Mouse (Mus musculus) small intestine, adult 2 months (tissue): ENCODE measurements around the gene Olfr539.

Experiments
- CTCF ChIP-seq: fragments of 200-500 bp; IDR thresholded peaks from 2 replicates; pipeline ENCODE4 v1.5.1; 2012; ENCODE audit warnings: low read depth, mild to moderate bottlenecking, control low read depth, inconsistent platforms, low read length, moderate library complexity, mixed read lengths; ENCODE audit not compliant: insufficient replicate concordance, insufficient read length; ENCODE audit errors: extremely low read depth
- POLR2A ChIP-seq: fragments of 200-500 bp; IDR thresholded peaks from 2 replicates; pipeline ENCODE4 v1.6.1; 2012; ENCODE audit warnings: low read depth, mild to moderate bottlenecking, control low read depth, inconsistent platforms, low read length, moderate library complexity

GRCm38 (mm10) chr7:140675863-140676262 lies 16.1 kb downstream of the Olfr539 start:
- no peak for TF ChIP-seq POLR2A
- TF ChIP-seq CTCF: no peak
